In the genomic region with DNA sequence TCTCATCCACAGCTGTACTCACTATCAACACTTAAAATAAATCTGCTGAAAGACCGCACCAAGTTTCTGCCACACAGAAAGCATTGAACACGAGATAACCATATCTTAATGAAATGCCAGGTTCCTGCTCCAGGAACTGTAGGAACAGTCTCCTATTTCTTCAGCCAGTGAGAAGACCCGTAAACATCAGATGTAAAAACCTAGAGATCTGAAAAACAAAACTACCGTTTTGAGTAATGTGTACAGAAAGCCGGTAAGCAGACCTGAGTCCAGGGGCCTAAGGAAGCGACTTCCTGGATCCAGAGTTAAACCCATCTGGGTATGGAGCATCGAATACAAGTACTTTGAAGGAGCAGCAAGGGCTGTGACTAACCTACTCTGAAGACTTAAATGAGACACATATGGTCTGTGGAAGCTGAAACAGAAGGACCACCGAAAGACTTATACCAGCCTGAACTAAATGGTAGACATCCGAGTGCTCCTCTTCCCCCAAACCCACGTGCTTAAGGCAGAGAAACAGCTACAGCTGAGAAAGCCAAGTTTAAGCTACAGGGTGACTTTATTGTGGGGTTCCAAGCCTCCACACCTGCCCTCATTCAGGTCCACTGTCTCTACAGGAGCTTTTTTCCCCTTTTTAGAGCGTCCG, we compare ENCODE assay signal across 9 mouse cellular contexts. TPM values are rescaled to one million over a fixed set of nuclear protein-coding genes. Genes with fewer than 3 reads are reported as not detected.
A peak's percentile ranks its signal among the peaks of the same experiment; 100 is the strongest.
DNase-seq lines count a peak whose midpoint lies in the region; ATAC-seq and TF ChIP-seq lines count a peak whose summit lies in the region.
"Had no signal": no experiment of that assay in that cellular context is flagged by ENCODE, and none has a peak within 500 bp of the region (broad histone marks: within the 10 kb centered on the region; RNA-seq: fewer than 3 reads in every experiment).

No protein-coding gene starts in this region.

- no peak for DNase-seq in heart, postnatal 36 days
- no peak for DNase-seq in MEL (ENCODE audit: low read depth, low spot score)
- no peak for DNase-seq in frontal cortex, postnatal 14 days (ENCODE audit: low spot score in 2 of 2)
- DNase-seq in layer of hippocampus, postnatal 36 days, result no peak
- no peak for DNase-seq in frontal cortex, adult 2 months (ENCODE audit: extremely low spot score in 1 of 2, low spot score in 1 of 2)

- peaks cover 0 to 12% of the 10 kb centered on the region in 2 experiments; a peak in 2 of 4 replicates for H3K4me1 ChIP-seq in heart, embryonic 14.5 days (ENCODE audit: control insufficient read depth in 2 of 2, insufficient read depth in 2 of 2, low read length in 2 of 2)
- H3K4me1 ChIP-seq in MEL (ENCODE audit: control insufficient read depth in 1 of 2, insufficient read depth in 2 of 2, low read length in 2 of 2), result peaks cover 0 to 4% of the 10 kb centered on the region in 2 experiments; a peak in 2 of 4 replicates
- peaks cover 15% of the 10 kb centered on the region for H3K4me1 ChIP-seq in forebrain, embryonic 16.5 days (replicated peaks; ENCODE audit: control insufficient read depth, insufficient read depth, low read length)

- ATAC-seq in heart, embryonic 14.5 days (ENCODE audit: insufficient number of reproducible peaks, insufficient read depth, low FRiP score, low read depth), result no peak
- ATAC-seq in forebrain, embryonic 16.5 days, result no peak
- ATAC-seq in megakaryocyte-erythroid progenitor cell, adult 5-6 weeks (replicated peaks; ENCODE audit: low FRiP score, low TSS enrichment, poor library complexity, severe bottlenecking), result peak; percentile 6

- TF ChIP-seq POLR2A in MEL (IDR thresholded peaks at IDR 0.05; ENCODE audit: control insufficient read depth in 1 of 2, insufficient read depth in 1 of 2, low read depth in 1 of 2, low read length in 2 of 2, poor library complexity in 1 of 2), result no peak

- TF ChIP-seq CTCF in MEL (IDR thresholded peaks at IDR 0.05 in 2 of 3, conservative IDR thresholded peaks at IDR 0.05 in 1 of 3; ENCODE audit: control insufficient read depth in 1 of 3, insufficient read depth in 1 of 3, low read depth in 2 of 3, low read length in 3 of 3, poor library complexity in 1 of 3, severe bottlenecking in 1 of 3), result no peak

- TF ChIP-seq RAD21 in MEL (IDR thresholded peaks at IDR 0.05; ENCODE audit: low read depth, low read length), result no peak

- 9% methylated on average over 12 of the region's 12 CpGs for WGBS in heart, embryonic 14.5 days
- WGBS in forebrain, embryonic 16.5 days, result 21% methylated on average over 12 of the region's 12 CpGs

- intact Hi-C loops in heart, postnatal 36 days (cut with DNase I), result no loop called here

- H3K9me3 ChIP-seq in heart, embryonic 14.5 days (ENCODE audit: control insufficient read depth, low read length), result no peaks in the 10 kb centered on the region
- no peaks in the 10 kb centered on the region for H3K9me3 ChIP-seq in MEL (replicated peaks; ENCODE audit: insufficient read depth, low read length)
- no peaks in the 10 kb centered on the region for H3K9me3 ChIP-seq in forebrain, embryonic 16.5 days (ENCODE audit: control insufficient read depth, low read length)

- H3K9ac ChIP-seq in heart, embryonic 14.5 days (ENCODE audit: low read length), result peak overlapping the region; percentile 99
- peak overlapping the region; percentile 77 for H3K9ac ChIP-seq in MEL (ENCODE audit: control insufficient read depth, low read depth, low read length, poor library complexity, severe bottlenecking)
- peak overlapping the region; percentile 96 for H3K9ac ChIP-seq in forebrain, embryonic 16.5 days (replicated peaks; ENCODE audit: low read depth, low read length)

- H3K27me3 ChIP-seq in heart, embryonic 14.5 days (ENCODE audit: control insufficient read depth, insufficient read depth, low read length), result no peaks in the 10 kb centered on the region
- no peaks in the 10 kb centered on the region for H3K27me3 ChIP-seq in MEL (ENCODE audit: control insufficient read depth in 1 of 2, insufficient read depth in 2 of 2, low read length in 2 of 2)
- H3K27me3 ChIP-seq in forebrain, embryonic 16.5 days (replicated peaks; ENCODE audit: control insufficient read depth, insufficient read depth, low read length), result no peaks in the 10 kb centered on the region
- H3K27me3 ChIP-seq: Patski had no signal

- peak overlapping the region; percentile 97 for H3K4me2 ChIP-seq in heart, embryonic 14.5 days (ENCODE audit: low read length)
- H3K4me2 ChIP-seq in forebrain, embryonic 16.5 days (ENCODE audit: low read length), result peak overlapping the region; percentile 81

- no peaks in the 10 kb centered on the region for H3K36me3 ChIP-seq in heart, embryonic 14.5 days (ENCODE audit: control insufficient read depth, insufficient read depth, low read length)
- H3K36me3 ChIP-seq in MEL (ENCODE audit: control insufficient read depth in 1 of 2, insufficient read depth in 2 of 2, low read length in 2 of 2), result peaks cover 0 to 13% of the 10 kb centered on the region in 2 experiments; a peak in 2 of 4 replicates
- H3K36me3 ChIP-seq in forebrain, embryonic 16.5 days (ENCODE audit: control insufficient read depth, insufficient read depth), result no peaks in the 10 kb centered on the region

- peak overlapping the region; percentile 52 to 82 for H3K4me3 ChIP-seq in heart, embryonic 14.5 days (ENCODE audit: control insufficient read depth in 1 of 2, insufficient read depth in 1 of 2, low read depth in 1 of 2, low read length in 2 of 2)
- peak overlapping the region; percentile 3 to 32; a peak in 3 of 4 replicates for H3K4me3 ChIP-seq in MEL (ENCODE audit: control insufficient read depth in 1 of 2, insufficient read depth in 1 of 2, low read depth in 2 of 2, low read length in 2 of 2)
- H3K4me3 ChIP-seq in forebrain, embryonic 16.5 days (replicated peaks; ENCODE audit: low read length), result peak overlapping the region; percentile 82

- H3K79me2 ChIP-seq in MEL (ENCODE audit: control insufficient read depth, insufficient read depth, low read length, poor library complexity), result peaks cover under 1% of the 10 kb centered on the region

- H3K27ac ChIP-seq in heart, embryonic 14.5 days (replicated peaks in 1 of 2; ENCODE audit: control insufficient read depth in 1 of 2, insufficient read depth in 1 of 2, low read depth in 2 of 2, low read length in 2 of 2), result peak overlapping the region; percentile 94 to 100
- peak overlapping the region; percentile 99 for H3K27ac ChIP-seq in MEL (ENCODE audit: control insufficient read depth, low read depth, low read length)
- H3K27ac ChIP-seq in forebrain, embryonic 16.5 days (ENCODE audit: low read length), result peak overlapping the region; percentile 100

- TF ChIP-seq EP300 in MEL (IDR thresholded peaks at IDR 0.05; ENCODE audit: low read depth in 1 of 2, low read length in 2 of 2), result no peak

RNA-seq across cellular contexts. Expression of gene Hist4h4, which starts 1.0 kb away (rescaled TPM):
- polyA plus RNA-seq in heart, embryonic 14.5 days (2014; fragmentation: Nextera tagmentation; extraction: Ambion mirVana), result 0.20 and 0.35 TPM in 2 replicates
- 1 to 10 TPM; 8.2 to 8.5 TPM for total RNA-seq in heart, postnatal 36 days (2021)
- 306 and 416 TPM in 2 replicates for total RNA-seq in MEL (2012; rRNA removed)
- 1 to 10 TPM in 1 of 2 experiments, not detected in 1; 1.1 TPM for polyA plus RNA-seq in MEL (2012; ENCODE audit: insufficient read depth in 1 of 2, insufficient read length in 2 of 2, low read depth in 1 of 2, low replicate concordance in 2 of 2, missing spikeins in 1 of 2)
- 0.62 and 0.81 TPM in 2 replicates for polyA plus RNA-seq in forebrain, embryonic 16.5 days (2015; fragmentation: Nextera tagmentation; extraction: Ambion mirVana)
- total RNA-seq in megakaryocyte-erythroid progenitor cell, adult 5-6 weeks (2014; fragmentation: Nextera tagmentation), result 28.8 and 33.6 TPM in 2 replicates
- total RNA-seq in megakaryocyte-erythroid progenitor cell, adult 5-6 weeks (2017), result 19.2 and 39.0 TPM in 2 replicates
- 10 to 100 TPM; 10.4 to 11.5 TPM for total RNA-seq in layer of hippocampus, postnatal 36 days (2021)
- polyA plus RNA-seq in frontal cortex, adult 2 months (2012; rRNA removed), result 0.56 and 0.80 TPM in 2 replicates

RNA-seq across cellular contexts. Expression of gene H2afj, which starts 4.8 kb away (rescaled TPM):
- polyA plus RNA-seq in heart, embryonic 14.5 days (2014; fragmentation: Nextera tagmentation; extraction: Ambion mirVana), result 71.4 TPM in 2 replicates
- 10 to 100 TPM; 29.9 to 30.9 TPM for total RNA-seq in heart, postnatal 36 days (2021)
- total RNA-seq in MEL (2012; rRNA removed), result 111 and 142 TPM in 2 replicates
- 100 to 1,000 TPM in 1 of 2 experiments, not detected in 1; 176 TPM for polyA plus RNA-seq in MEL (2012; ENCODE audit: insufficient read depth in 1 of 2, insufficient read length in 2 of 2, low read depth in 1 of 2, low replicate concordance in 2 of 2, missing spikeins in 1 of 2)
- polyA plus RNA-seq in forebrain, embryonic 16.5 days (2015; fragmentation: Nextera tagmentation; extraction: Ambion mirVana), result 107 and 113 TPM in 2 replicates
- total RNA-seq in megakaryocyte-erythroid progenitor cell, adult 5-6 weeks (2014; fragmentation: Nextera tagmentation), result 38.7 and 39.4 TPM in 2 replicates
- 43.2 and 73.2 TPM in 2 replicates for total RNA-seq in megakaryocyte-erythroid progenitor cell, adult 5-6 weeks (2017)
- 10 to 100 TPM; 74.5 to 81.9 TPM for total RNA-seq in layer of hippocampus, postnatal 36 days (2021)
- 103 and 145 TPM in 2 replicates for polyA plus RNA-seq in frontal cortex, adult 2 months (2012; rRNA removed)

RNA-seq across cellular contexts. Expression of gene Gucy2c, which starts 21.7 kb away (rescaled TPM):
- not detected in 2 replicates for polyA plus RNA-seq in heart, embryonic 14.5 days (2014; fragmentation: Nextera tagmentation; extraction: Ambion mirVana)
- total RNA-seq in heart, postnatal 36 days (2021), result not detected
- not detected in 2 replicates for total RNA-seq in MEL (2012; rRNA removed)
- not detected for polyA plus RNA-seq in MEL (2012; ENCODE audit: insufficient read depth in 1 of 2, insufficient read length in 2 of 2, low read depth in 1 of 2, low replicate concordance in 2 of 2, missing spikeins in 1 of 2)
- polyA plus RNA-seq in forebrain, embryonic 16.5 days (2015; fragmentation: Nextera tagmentation; extraction: Ambion mirVana), result 0.15 TPM in 1 of 2 replicates, not detected in the other
- not detected in 2 replicates for total RNA-seq in megakaryocyte-erythroid progenitor cell, adult 5-6 weeks (2014; fragmentation: Nextera tagmentation)
- total RNA-seq in megakaryocyte-erythroid progenitor cell, adult 5-6 weeks (2017), result not detected in 2 replicates
- under 1 TPM; 0.48 to 0.60 TPM for total RNA-seq in layer of hippocampus, postnatal 36 days (2021)
- polyA plus RNA-seq in frontal cortex, adult 2 months (2012; rRNA removed), result 0.10 and 0.13 TPM in 2 replicates

RNA-seq across cellular contexts. Expression of gene BC049715, which starts 24.2 kb away (rescaled TPM):
- 1.1 and 2.3 TPM in 2 replicates for polyA plus RNA-seq in heart, embryonic 14.5 days (2014; fragmentation: Nextera tagmentation; extraction: Ambion mirVana)
- under 1 TPM; 0.27 to 0.36 TPM for total RNA-seq in heart, postnatal 36 days (2021)
- total RNA-seq in MEL (2012; rRNA removed), result 0.26 and 0.27 TPM in 2 replicates
- 1 to 10 TPM in 1 of 2 experiments, not detected in 1; 1.2 TPM for polyA plus RNA-seq in MEL (2012; ENCODE audit: insufficient read depth in 1 of 2, insufficient read length in 2 of 2, low read depth in 1 of 2, low replicate concordance in 2 of 2, missing spikeins in 1 of 2)
- 1.0 and 1.4 TPM in 2 replicates for polyA plus RNA-seq in forebrain, embryonic 16.5 days (2015; fragmentation: Nextera tagmentation; extraction: Ambion mirVana)
- 0.96 and 1.2 TPM in 2 replicates for total RNA-seq in megakaryocyte-erythroid progenitor cell, adult 5-6 weeks (2014; fragmentation: Nextera tagmentation)
- total RNA-seq in megakaryocyte-erythroid progenitor cell, adult 5-6 weeks (2017), result 1.0 and 2.5 TPM in 2 replicates
- total RNA-seq in layer of hippocampus, postnatal 36 days (2021), result 1 to 10 TPM; 4.2 to 6.0 TPM
- polyA plus RNA-seq in frontal cortex, adult 2 months (2012; rRNA removed), result 0.59 and 1.3 TPM in 2 replicates

RNA-seq across cellular contexts. Expression of gene Wbp11, which starts 24.8 kb away (rescaled TPM):
- polyA plus RNA-seq in heart, embryonic 14.5 days (2014; fragmentation: Nextera tagmentation; extraction: Ambion mirVana), result 67.7 and 69.5 TPM in 2 replicates
- total RNA-seq in heart, postnatal 36 days (2021), result 10 to 100 TPM; 63.3 to 64.1 TPM
- 43.5 and 58.0 TPM in 2 replicates for total RNA-seq in MEL (2012; rRNA removed)
- 100 to 1,000 TPM; 294 to 411 TPM for polyA plus RNA-seq in MEL (2012; ENCODE audit: insufficient read depth in 1 of 2, insufficient read length in 2 of 2, low read depth in 1 of 2, low replicate concordance in 2 of 2, missing spikeins in 1 of 2)
- polyA plus RNA-seq in forebrain, embryonic 16.5 days (2015; fragmentation: Nextera tagmentation; extraction: Ambion mirVana), result 79.2 and 82.3 TPM in 2 replicates
- 122 and 137 TPM in 2 replicates for total RNA-seq in megakaryocyte-erythroid progenitor cell, adult 5-6 weeks (2014; fragmentation: Nextera tagmentation)
- 57.0 and 70.7 TPM in 2 replicates for total RNA-seq in megakaryocyte-erythroid progenitor cell, adult 5-6 weeks (2017)
- 100 to 1,000 TPM; 119 to 130 TPM for total RNA-seq in layer of hippocampus, postnatal 36 days (2021)
- polyA plus RNA-seq in frontal cortex, adult 2 months (2012; rRNA removed), result 60.8 and 72.5 TPM in 2 replicates

Comparison
In these comparisons a context has a peak if more than half of its experiments do, and no peak if none do; other contexts are left out.
1. H3K4me3 ChIP-seq: peak in every context shown above with its lines; median percentile 82 in forebrain, embryonic 16.5 days; 67 in heart, embryonic 14.5 days; 18 in MEL.